Mouse (Mus musculus) heart, postnatal 0 days (tissue): ENCODE measurements around the gene Ifrd2.

ENCODE experiments used
- CTCF ChIP-seq: IDR thresholded peaks from 2 replicates; pipeline ENCODE4 v1.5.1; 2016; ENCODE audit warnings: antibody characterized with exemption, control low read depth, low read depth
- EP300 ChIP-seq: IDR thresholded peaks from 2 replicates; pipeline ENCODE4 v1.6.1; 2016; ENCODE audit warnings: antibody characterized with exemption, low read depth

DNA sequence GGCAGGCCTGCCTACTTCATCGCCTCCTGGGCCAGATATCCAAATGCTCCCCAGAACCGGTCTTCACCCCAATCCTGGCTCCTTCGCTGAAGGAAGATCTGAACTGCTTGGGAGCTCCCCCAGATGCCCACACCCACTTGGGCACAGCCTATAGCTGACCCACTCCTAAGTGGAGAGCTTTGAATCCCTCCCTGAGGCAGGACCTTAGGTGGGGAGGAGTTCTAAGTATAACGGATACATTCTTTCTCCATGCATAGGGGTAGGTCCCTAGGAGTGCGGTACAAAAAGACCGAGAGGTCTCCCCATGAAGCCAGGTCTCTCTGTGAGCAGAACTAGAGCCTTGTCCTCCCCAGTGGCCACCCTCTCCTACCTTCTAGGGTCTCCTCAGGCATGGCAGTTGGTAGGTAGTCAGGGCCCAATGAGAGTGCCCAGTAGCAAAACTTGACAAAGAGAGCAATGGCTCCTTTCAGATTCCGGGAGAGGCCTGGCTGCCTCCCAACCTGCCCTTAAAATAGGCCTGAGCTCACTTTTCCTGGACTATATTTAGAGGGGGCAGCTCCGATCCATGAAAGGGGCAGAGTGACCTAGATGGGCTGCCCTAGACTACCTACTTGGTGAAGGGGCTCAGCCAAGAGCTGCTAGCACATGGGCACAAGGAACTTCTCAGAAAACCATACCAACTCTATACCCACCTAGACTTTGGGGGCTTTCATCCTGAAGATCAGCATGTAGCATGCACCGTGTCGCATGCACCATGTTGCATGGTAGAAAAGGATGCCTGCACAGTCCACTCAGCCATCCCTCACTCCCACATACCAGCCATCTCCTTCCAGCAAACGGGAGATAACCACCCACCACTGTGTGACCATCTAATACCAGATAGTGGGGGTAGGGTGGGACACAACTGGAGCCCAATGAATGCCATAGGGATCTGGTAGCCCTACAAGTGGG lies 9.5 kb downstream of the Ifrd2 start:
- TF ChIP-seq CTCF (no peak), EP300 (no peak)
